Mouse (Mus musculus): ENCODE results near the gene Ccdc160.

Ccdc160 gene

GRCm38 (mm10) chrX:52790980-52791593 is at the start of gene Ccdc160:
TSS of gene Ccdc160 (plus strand) at chrX:52791200.
- no peak for DNase-seq (ENCODE audit: low spot score)

- no peak for DNase-seq (ENCODE audit: low spot score)
These were observed 47.2 kb upstream of the Ccdc160 start for GRCm38 (mm10) chrX:52743781-52744180.

DNA sequence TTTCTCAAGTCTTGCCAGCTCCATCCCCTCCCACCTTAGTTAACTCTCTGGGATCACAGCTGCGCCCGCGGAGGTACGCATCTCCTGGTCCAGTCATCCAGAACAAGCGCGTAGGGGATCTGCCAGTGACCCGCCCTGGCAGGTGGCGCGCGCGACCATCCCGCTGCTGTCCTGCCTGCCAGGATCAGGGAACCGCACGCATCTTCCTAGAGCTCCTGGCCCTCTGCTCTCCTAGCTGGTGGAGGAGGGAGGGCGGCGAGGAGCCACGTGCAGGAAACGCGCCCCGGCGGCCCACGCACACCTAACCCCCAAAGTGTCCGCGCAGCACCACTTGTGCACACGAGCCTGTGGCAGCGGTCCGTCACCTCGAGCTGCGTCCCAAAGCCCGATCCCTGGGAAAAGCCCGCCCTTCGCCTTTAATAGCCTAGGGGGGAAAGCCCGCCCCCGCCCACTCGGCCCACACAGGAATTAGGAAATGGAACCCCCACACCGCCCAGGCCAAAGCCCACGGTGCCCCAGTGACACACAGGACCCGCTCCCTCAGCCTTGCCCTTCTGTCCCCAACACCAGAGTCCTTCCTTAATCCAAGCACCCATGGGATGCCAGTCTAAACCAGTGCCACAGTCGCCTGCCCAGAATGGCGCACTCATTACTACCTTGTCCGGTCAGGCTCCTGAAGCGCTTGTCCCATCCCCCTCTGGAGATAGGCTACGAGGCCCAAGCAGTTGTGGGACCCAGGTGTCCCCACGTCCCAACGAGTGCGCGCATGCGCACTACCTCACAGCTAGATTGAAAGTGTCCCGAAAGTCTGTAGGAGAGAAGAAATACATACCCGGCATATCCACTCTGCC is 46.6 kb upstream of the Ccdc160 start:
- DNase-seq (ENCODE audit: low spot score) = no peak

DNA sequence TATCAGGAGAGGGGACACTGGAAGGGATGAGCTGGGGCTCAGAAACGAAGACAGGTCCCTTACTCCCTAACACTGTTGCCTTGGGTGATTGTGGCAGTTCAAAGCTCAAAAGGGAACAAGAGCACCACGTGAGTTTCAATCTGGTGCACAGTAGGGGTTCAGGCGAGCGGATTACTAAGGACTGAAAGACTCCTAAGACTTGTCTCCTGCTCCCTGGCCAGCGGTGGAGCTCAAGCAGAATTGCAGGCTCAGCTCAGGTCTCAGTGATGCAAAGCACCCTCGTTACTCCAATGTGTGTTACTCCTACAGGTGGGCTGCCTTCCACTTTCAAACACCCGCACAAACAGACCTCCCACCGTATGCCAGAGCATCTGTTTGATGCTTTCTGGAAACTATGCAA is 45.5 kb upstream of the Ccdc160 start:
- no peak for DNase-seq (ENCODE audit: low spot score)

DNA sequence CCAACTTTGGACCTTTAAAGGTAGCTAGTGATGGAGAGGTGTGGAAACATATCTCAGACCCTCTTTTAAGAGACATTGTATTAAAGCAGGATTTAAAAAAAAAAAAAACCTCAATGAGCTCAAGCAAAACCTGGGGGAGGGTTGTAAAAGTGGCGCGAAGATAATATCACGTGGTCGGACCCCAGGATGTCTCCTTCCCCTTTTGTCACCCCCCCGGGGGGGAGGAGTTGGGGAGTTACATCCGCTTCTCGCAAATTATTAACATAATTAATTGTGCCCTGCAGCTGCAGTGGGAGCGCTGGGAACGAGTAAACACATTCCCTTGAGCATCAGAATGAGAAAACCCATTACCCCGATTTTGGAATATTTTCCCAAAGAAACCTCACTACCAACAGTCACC is 45.1 kb upstream of the Ccdc160 start:
- DNase-seq (ENCODE audit: low spot score) = no peak

DNA sequence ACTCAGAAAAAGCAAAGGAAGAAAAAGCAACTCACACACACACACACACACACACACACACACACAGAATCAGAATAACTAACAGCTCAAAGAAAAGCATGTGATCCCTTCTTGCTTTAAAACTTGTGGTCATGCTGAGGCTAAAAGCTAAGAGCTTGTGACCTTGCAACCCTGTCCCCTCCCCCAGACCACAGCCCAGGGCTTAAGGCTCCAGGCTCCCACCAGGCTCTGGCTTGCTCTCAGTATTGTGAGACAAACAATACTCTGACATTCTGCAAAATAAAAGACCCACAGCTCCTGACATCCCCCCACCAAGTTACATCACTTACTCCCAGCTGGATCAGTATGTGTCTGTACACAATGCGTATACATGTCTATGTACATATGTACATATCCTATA is 44.2 kb upstream of the Ccdc160 start:
- DNase-seq (ENCODE audit: low spot score) = no peak

GRCm38 (mm10) chrX:52753491-52754085 is 37.4 kb upstream of the Ccdc160 start:
- DNase-seq (ENCODE audit: low spot score) = no peak

GRCm38 (mm10) chrX:52757164-52757563 is 33.8 kb upstream of the Ccdc160 start:
- DNase-seq (ENCODE audit: low spot score) = no peak

- no peak for DNase-seq (ENCODE audit: low spot score)
These were observed 31.8 kb upstream of the Ccdc160 start for GRCm38 (mm10) chrX:52759232-52759631.

- DNase-seq (ENCODE audit: low spot score) = no peak
These were observed 30.6 kb upstream of the Ccdc160 start for GRCm38 (mm10) chrX:52760191-52760945.

DNA sequence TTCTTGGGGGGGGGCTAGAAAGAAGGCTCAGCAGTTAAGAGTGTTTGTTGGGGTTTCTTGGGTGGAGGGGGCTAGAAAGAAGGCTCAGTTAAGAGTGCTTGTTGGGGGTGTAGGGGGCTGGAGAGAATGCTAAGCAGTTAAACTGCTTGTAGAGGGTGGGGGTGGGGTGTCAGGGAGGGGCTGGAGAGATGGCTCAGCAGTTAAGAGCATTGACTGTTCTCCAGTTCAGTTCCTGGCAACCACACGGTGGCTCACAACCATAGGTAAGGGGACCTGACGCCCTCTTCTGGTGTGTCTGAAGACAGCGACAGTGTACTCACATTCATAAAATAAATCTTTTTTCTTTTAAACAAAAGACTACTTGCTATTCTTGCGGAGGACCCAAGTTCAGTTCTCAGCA is 28.8 kb upstream of the Ccdc160 start:
- DNase-seq (ENCODE audit: low spot score) = no peak

DNA sequence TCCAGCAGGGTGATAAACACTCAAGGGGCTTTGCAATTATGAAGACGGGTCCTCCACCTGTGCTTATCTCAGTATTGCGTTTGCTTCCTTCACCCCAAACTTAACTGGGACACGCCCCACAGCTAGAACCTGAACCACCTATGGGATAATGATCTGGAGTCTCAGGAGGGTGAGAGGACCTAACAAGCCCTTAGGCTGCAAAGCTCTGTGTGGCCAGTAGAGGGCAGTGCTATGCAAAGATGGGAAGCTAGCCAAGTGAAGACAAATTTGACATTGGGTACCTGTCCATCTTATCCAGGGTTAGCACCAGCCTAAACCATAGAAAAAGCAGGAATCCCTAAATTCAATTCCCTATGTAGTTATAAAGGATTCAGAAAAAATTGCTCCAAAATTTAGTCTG is 15.0 kb upstream of the Ccdc160 start:
- DNase-seq (ENCODE audit: low spot score) = no peak

DNA sequence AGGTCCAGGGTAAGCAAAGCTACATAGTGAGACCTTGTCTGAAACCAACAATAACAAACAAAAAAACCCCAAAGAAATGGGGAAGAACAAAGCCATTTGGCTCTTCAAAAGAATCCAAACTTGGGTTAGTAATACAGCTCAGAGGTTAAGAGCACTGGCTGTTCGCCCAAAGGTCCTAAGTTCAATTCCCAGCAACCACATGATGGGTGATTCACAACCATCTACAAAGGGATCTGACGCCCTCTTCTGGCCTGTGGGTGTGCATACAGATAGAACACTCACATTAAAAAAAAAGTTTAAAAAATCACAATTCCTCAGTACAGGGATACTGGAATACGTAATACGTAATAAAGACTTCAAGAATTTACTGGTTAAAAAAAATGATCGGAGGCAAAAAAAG is 13.3 kb upstream of the Ccdc160 start:
- no peak for DNase-seq (ENCODE audit: low spot score)

DNA sequence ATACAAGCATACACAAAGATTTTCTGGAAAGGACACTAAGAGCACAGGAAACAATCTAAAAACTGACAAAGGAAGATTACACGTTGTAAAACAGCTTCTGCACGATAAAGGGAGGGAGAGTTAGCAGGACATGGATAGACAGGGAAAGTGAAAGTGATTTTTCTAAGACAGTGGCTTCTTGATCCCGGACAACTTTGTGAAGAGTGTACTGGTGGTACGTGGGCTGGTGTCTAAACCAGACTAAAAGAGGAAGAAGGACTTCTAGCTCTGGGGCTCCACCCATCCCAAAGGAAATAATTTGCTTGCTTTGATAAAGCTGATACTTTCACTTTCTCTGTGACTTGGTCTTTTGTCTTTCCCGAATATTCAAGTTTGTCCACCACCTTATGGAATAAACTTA is 7.1 kb upstream of the Ccdc160 start:
- DNase-seq (ENCODE audit: low spot score) = no peak

GRCm38 (mm10) chrX:52791944-52792719 is 1.1 kb downstream of the Ccdc160 start:
- no peak for DNase-seq (ENCODE audit: low spot score)

DNA sequence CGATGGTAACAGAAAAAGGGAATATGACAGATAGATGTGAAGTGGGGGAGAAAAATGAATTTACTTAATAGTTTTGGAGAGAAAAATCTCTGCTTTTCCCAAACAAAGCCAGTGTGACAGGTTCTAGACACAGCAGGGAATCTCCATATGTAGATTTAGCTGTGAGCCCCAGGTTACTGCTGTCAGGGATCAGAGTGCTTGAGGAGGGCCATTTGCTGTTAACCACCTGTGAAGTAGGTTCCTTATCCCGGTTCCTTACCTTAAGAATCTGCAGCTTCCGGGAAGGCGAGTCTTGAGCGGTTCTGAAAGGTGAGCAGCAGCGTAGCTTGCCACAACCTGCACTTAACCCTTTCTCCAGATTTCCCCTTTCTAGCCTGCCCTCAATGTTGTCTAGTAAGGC is 1.9 kb downstream of the Ccdc160 start:
- no peak for DNase-seq (ENCODE audit: low spot score)

- DNase-seq (ENCODE audit: low spot score) = no peak
These were observed 4.8 kb downstream of the Ccdc160 start for GRCm38 (mm10) chrX:52795816-52796215.

DNA sequence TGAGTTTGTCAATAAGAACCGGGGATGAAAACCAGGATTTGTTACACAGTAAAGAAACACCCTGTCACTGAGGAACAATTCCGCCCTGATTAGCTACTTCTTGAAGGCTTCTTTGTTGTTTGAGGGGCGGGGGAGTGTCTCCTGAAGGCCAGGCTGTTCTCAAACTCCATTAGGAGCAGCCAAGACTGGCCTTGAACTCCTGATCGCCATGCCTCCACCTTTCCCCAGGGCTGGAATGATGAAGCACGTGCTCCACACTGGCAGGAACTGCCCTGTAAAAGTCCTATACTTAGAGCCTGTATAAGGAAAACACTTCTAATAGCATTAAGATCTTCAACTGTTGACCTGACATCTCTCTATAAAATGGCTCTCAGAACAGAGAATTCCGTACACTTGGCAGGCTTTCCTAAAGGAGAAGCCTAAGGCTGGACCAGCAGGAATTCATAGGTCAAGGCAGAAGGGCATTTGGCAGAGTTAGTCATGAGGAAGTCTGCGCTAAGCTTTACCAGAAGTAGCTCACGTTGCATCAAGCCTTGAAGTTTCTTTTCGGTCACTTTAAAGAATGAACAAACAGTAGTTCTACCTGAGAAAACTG is 6.1 kb downstream of the Ccdc160 start:
- no peak for DNase-seq (ENCODE audit: low spot score)

- no peak for DNase-seq (ENCODE audit: low spot score)
These were observed 7.3 kb downstream of the Ccdc160 start for GRCm38 (mm10) chrX:52798255-52798654.

DNA sequence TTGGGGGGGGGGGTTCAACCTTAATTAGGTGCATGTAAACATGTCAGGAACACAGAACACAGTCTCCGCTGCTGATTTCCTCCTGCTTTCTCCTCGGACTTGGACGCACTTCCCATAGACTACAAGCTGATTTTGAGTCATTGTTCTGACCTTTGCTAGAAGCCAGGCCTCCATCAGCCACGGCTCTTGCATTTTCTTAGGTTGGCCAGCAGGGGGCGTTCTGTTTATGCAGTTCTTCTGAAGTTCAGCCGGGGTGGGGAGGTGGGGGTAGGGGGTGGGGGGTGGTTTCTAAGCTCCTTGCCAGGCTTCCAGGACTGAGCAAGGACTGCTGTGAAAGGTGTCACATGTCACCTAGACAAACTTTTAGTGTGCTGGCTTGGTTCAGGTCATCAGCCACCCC is 8.6 kb downstream of the Ccdc160 start:
- DNase-seq (ENCODE audit: low spot score) = no peak

DNA sequence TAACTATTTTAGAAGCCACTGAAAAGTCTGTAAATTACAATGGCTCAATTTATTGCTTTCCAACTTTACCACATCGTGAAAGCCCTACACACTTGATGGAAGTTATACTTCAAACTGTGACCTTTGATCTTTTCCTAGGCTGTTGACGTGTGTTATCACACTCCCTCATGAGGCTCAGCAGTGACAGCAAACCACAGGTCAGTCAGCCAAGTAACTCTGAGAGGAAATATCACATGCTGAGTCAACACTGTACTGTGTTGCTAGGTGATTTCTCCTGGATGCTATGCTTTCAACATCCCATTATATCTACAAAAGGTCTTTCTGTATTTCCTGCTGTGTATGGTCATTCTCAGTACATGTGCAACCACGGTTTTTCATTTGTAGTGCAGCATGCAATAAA is 28.3 kb downstream of the Ccdc160 start:
- no peak for DNase-seq (ENCODE audit: low spot score)
